Mouse (Mus musculus) spleen, postnatal 10 days (tissue): ENCODE results near the gene Lin7a.

Source experiments
- DNase-seq, 2 experiments: peaks; one replicate each; pipeline ENCODE4 v3.0.0; 2021 to 2022; ENCODE audit warnings: low spot score in 2 of 2

The Lin7a gene

GRCm38 (mm10) chr10:107323865-107324264 lies 52.4 kb downstream of the Lin7a start:
- DNase-seq, result no peak

DNA sequence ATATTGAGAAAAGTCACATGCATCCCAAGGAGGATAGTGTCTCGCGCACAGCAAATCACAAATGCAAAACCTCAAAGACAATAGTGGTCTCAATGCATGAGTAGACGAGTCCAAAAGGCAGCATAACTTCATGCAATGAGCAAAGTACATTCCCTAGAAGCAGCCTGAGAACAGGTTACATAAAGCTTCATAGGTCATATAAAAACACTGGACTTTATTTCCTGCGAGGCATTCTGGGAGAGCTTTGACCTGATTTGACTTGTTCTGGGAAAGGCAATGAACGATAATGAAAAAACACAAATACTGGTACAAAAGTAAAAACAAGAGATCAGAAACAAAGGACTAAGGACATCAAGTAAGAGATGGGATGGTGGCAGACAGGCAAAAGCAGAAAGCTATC lies 54.1 kb downstream of the Lin7a start:
- DNase-seq, result no peak

- DNase-seq, result no peak
These were observed 68.0 kb downstream of the Lin7a start for GRCm38 (mm10) chr10:107339524-107339923.

DNA sequence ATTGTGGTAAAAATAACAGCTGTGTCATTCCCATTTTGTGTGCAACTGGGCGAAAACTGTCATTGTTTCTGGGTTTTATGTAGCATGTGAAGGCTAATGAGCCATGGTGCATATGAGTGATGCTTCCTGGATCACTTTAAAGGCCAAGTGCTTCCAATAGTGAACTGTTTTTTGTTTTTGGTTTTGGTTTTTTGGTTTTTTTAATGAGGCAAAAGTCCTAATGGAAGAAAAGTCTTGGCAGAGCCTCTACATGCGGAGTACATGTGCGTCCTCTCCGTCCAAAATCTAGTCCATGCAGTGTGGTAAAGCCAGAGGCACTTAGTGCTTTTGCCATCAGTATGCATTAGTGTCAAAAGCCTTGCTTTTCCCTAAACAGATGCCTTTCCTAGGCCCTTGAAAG lies 69.7 kb downstream of the Lin7a start:
- DNase-seq, result no peak

- no peak for DNase-seq
These were observed 72.7 kb downstream of the Lin7a start for GRCm38 (mm10) chr10:107344200-107344599.

DNA sequence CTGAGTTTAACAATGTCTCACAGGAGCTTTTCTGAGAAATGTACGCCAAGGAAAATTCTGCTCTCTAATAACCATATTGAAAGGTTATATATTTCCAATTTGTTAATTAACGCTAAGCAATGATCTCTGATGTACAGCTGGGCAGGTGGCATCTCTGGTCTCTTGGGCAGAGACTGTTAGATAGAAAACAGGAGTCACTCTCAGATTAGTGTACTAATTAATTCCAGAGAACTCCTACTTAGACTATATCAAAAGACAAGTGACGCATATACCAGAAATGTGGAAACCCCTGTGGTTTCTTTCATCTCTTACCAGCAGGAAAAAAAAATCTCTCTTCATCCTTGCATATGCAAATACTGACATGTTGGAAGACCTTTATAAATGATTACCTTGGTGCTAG lies 76.4 kb downstream of the Lin7a start:
- DNase-seq, result no peak

DNA sequence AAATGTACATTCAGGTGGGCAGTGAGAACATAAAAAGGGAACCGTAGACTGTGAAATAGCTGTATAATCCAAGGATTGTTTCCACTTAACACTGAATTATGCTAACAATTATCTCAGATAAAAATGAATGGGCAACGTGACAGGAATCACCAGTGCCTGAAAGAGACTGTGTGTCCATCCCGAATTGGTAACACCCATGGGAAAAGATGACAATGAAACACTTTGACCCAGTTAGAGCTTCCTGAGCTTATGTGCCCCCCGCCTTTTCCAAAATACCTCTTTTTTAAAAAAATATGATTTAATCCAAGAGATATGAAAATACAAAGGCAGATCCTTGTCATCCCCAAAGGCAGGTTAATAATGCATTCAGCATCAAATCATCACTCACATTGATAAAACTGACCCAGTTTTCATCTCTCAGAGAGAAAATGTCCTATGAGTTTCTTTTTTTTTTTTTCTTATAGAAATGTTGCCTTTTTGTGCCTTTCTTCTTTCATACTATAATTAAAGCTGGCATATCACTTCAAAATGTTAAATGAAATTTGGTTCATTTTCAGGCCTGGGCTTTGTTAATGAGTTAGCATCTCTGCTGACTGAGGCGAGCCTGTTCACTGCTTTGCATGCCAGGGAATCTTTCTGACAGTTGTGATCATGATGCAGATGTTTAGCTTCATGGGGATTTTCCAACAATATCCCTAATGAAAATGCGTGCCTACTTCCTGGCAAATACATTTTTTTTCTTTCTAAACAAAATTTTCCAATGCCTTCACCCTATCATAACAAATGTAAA lies 80.4 kb downstream of the Lin7a start:
- no peak for DNase-seq

DNA sequence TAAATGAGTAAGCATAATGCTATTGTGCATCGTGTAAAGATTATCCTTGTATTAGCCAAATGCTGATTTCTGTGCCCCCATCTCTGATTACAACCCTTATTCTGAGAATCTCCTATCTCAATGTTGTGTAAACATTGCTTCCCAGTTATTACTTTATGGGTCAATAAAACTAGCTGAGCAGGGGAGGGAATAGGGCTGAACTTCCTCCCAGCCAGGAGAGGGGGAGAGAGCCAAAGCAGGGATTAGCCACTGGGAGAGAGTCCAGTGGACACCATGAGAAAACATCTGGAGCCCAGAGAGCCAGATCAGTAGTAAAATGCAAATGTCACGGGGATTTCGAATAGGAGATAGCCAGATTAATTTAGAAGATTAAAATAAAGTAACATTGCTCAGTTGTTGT lies 82.0 kb downstream of the Lin7a start:
- DNase-seq, result no peak

DNA sequence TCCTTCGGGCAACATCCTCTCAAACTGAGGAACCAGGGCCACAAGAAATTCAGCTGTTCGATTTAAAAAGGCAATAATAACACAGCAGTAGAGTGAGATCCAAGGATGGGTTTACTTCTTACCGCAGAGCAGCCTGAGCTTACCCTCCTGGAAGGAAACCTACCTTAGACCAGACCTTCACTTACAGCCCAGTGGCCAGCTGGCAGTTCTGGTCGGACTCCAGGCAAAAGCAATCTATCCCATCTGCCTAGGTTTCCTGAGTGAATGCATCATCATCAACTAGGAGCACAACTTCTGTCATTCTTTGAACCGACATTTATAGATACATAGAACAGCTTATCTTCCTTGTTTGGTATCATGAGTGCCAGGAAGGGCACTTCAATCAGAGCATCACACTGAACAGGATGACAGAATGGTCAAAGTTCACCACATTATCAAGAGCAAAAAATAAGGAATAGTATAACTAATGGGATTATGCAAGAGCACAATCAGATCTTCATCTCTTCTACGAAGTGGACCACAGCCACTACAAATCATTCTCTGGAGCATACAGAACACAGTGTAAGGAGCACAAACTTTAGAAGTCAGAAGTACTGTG lies 87.1 kb downstream of the Lin7a start:
- no peak for DNase-seq

DNA sequence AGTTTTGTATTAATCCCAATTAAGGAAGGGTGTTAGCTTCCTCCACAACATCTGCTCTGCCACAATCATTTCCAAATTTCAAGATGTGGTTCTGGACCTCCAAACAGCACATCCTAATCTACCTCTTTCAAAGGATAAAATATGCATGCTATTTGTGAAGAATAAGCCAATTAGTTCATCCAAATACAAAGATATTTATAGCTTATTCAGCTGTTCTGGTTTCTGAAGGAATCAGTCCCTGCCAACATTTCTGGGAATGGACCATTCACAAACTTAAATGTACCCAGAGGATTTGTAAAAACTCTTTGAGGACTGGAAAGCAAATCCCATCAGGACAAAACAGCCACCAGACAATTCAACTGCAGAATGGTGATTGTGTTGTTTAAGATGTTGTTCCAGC lies 87.8 kb downstream of the Lin7a start:
- no peak for DNase-seq

- no peak for DNase-seq
These were observed 90.1 kb downstream of the Lin7a start for GRCm38 (mm10) chr10:107361546-107361945.

- DNase-seq, result no peak
These were observed 90.5 kb downstream of the Lin7a start for GRCm38 (mm10) chr10:107362026-107362425.

GRCm38 (mm10) chr10:107363049-107363816 lies 91.7 kb downstream of the Lin7a start:
- DNase-seq, result no peak

- no peak for DNase-seq
These were observed 105.7 kb downstream of the Lin7a start for GRCm38 (mm10) chr10:107377218-107377617.

DNA sequence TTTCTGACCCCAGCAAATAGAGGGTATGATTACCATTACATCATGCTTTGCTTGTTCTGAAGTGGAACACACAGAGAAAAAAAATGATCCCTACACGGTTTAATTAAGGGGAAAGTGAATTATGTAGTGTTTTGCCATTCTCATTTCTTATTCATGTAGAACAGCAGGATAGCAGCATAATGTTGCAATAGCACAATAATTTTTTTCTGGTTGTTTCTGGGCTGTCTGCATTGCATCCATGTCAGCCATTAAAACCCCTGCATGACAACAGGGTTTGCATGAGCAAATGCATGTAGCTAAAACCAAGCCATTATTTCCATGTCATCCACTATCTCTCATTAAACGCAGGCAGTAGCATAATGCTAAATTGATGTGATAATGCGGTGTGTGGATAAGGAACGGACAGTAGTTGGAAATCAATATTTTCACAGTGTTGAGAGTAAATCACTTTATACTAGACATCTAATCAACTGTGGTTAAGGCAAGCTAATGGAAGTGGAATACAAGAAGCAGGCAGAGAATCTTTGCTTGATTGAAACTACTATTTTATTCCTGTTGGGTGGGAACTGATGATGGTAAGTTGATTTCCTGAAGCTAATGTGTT lies 109.8 kb downstream of the Lin7a start:
- no peak for DNase-seq

DNA sequence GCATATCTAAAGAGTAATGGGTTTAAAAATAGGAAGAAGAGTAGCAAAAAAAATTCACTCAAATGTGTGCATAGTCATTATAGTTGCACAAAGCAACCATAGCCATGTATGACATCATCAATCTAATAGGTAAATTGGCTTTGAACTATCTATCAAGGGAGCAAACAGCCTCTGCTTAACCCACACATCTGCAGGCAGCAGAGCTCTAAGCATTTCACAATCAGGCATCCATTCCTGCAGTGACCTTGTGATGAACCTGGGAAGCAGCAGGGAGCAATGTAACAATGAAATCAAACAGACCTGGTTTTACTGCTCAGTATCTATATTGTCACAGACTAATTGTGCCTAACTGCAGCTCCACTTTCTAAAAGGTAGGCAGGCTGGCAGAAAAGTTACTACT lies 112.3 kb downstream of the Lin7a start:
- no peak for DNase-seq

GRCm38 (mm10) chr10:107389505-107389904 lies 118.0 kb downstream of the Lin7a start:
- no peak for DNase-seq

DNA sequence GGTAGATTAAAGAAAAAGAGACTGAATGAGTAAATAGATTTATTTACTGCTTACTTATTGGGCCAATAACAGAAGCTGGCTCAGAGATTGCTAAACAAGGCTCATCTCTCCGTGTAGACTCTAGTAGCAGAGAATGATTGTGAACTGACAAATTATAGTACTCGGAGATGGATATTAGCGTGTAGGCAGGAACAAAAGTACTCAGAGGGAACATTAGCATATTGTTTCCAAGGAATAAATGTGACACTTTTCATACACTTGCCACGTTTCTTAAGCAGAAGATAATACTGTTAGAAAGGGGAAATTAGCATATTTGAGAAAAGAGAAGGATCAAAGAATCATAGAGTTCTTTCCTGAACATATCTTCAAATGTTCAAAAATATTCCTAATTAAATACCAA lies 133.9 kb downstream of the Lin7a start:
- no peak for DNase-seq

DNA sequence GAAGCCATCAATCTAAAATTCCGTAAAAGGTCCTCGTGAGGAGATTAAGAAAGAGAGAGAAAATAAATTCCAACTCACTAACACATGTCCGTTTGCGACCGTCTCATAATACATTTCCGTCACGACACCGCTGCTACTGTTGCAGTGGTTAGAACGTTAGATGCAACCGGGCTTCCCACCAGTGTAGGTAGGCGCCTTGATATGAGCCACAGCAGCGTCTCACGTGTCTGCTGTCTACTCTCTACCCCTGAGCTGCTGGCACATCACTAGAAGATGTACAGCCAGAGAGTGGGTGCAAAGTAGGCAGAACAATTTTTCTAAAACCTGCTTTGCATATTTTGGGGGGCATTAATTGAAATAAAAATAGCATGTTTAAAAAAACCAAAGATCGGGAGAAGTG lies 146.8 kb downstream of the Lin7a start:
- no peak for DNase-seq

GRCm38 (mm10) chr10:107436967-107437366 lies 165.5 kb downstream of the Lin7a start:
- no peak for DNase-seq

- no peak for DNase-seq
These were observed 171.3 kb downstream of the Lin7a start for GRCm38 (mm10) chr10:107442781-107443180.
